Mouse (Mus musculus): ENCODE results near the gene Basp1.

DNA sequence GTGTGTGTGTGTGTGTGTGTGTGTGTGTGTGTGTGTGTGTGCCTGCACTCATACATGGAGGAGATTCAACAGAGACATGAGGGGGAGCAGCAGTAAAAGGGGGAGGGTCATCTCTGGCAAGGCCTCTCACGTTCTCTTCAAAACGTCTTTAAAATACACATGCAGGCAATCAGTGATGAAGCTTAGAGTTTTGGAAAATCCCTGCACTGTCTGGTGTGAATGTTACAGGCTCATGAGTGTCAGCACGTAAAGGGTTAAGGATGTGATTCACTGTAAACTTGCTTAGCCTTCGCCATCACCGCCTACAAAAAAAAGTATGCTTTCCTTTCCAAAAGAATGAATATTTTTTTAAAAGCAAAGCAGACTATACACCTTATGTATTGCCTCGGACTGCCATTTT is 2.8 kb upstream of the Basp1 start:
- TF ChIP-seq CTCF (IDR thresholded peaks at IDR 0.05; ENCODE audit: borderline replicate concordance, extremely low read depth, insufficient read depth, insufficient read length) = no peak
- TF ChIP-seq POLR2A (IDR thresholded peaks at IDR 0.05; ENCODE audit: borderline replicate concordance, extremely low read depth, insufficient read depth, insufficient read length, poor library complexity, severe bottlenecking) = no peak

Data from brain, embryonic 14.5 days (tissue).